Mouse (Mus musculus) spleen, adult 2 months (tissue): ENCODE results near the gene Gprc5a. TPM values are rescaled to one million over a fixed set of nuclear protein-coding genes. Genes with fewer than 3 reads are reported as not detected.

Experiments used
- DNase-seq, 2 experiments: peaks; one replicate each; pipeline versions ENCODE4 v3.0.0 to v3.0.0-alpha.2; 2012 to 2021; ENCODE audit warnings: low spot score in 2 of 2, low read depth in 1 of 2
- H3K27ac ChIP-seq: fragments of 200-500 bp; 2 replicates; pipeline ENCODE4 v1.5.1; 2012; ENCODE audit warnings: low read length, inconsistent platforms; ENCODE audit not compliant: insufficient read depth
- H3K27me3 ChIP-seq: fragments of 200-500 bp; 2 replicates; pipeline ENCODE4 v1.6.1; 2012; ENCODE audit warnings: mild to moderate bottlenecking, moderate library complexity, low read length, inconsistent platforms; ENCODE audit not compliant: control insufficient read depth, insufficient read depth
- H3K36me3 ChIP-seq: fragments of 200-500 bp; 2 replicates; pipeline ENCODE4 v1.6.1; 2012; ENCODE audit warnings: mild to moderate bottlenecking, low read length, inconsistent platforms; ENCODE audit not compliant: control insufficient read depth, insufficient read depth
- H3K4me1 ChIP-seq: fragments of 200-500 bp; 2 replicates; pipeline ENCODE4 v1.6.1; 2011; ENCODE audit warnings: inconsistent platforms; ENCODE audit not compliant: control insufficient read depth, insufficient read depth, insufficient read length
- H3K4me3 ChIP-seq: fragments of 200-500 bp; 2 replicates; pipeline ENCODE4 v1.5.1; 2011; ENCODE audit warnings: mild to moderate bottlenecking, inconsistent platforms; ENCODE audit not compliant: insufficient read depth, insufficient read length; ENCODE audit errors: extremely low read depth
- CTCF ChIP-seq: fragments of 200-500 bp; IDR thresholded peaks from 2 replicates; pipeline ENCODE4 v1.5.1; 2011; ENCODE audit warnings: mild to moderate bottlenecking, inconsistent platforms; ENCODE audit not compliant: insufficient read depth, insufficient read length, insufficient replicate concordance; ENCODE audit errors: extremely low read depth
- POLR2A ChIP-seq: fragments of 200-500 bp; IDR thresholded peaks from 2 replicates; pipeline ENCODE4 v1.6.1; 2011; ENCODE audit warnings: low read depth, low read length, inconsistent platforms
- WGBS: fragments of 180-500 bp; shearing (Covaris S2); methylation state at CpG from one replicate; pipeline ENCODE4 v1.1.7; 2018; 5-methylcytosine and 5-hydroxymethylcytosine counted together
- polyA plus RNA-seq: library from polyadenylated mRNA; depleted of rRNA; stranded (reverse); fragments of >200 nt; gene quantifications from 2 replicates; pipeline ENCODE4 v1.2.3, GENCODE M21; 2012

Gene Gprc5a
- polyA plus RNA-seq, 1 experiment = 0.21 TPM

DNA sequence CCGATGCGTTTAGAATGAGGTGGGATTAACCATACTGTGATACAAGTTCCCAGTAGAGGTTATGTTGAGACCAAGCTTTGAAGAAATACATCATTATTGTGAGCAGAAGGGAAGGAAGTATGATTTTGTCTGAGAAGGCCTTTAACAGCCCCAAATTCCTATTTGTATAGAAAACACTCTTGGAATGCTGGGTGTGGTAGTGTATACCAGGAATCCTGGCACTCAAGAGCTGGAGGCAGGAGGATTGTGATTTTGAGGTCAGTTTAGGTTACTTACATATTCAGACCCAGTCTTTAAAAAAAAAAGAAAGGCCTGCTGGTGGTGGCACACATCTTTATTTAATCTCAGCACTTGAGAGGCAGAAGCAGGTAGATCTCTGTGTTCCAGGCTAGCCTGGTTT is 4.9 kb downstream of the Gprc5a start:
- no peaks in the 10 kb centered on the region for H3K4me1 ChIP-seq
- peaks cover 3% of the 10 kb centered on the region; the same call in 1 of the 2 replicates for H3K27me3 ChIP-seq
- no peak for DNase-seq

GRCm38 (mm10) chr6:135074405-135074947 is 9.0 kb downstream of the Gprc5a start:
- 66% methylated on average over 6 of the region's 6 CpGs for WGBS
- H3K27ac ChIP-seq = no peak overlapping the region
- TF ChIP-seq CTCF (no peak), POLR2A (no peak)
- no peaks in the 10 kb centered on the region for H3K4me1 ChIP-seq
- DNase-seq = no peak
- H3K27me3 ChIP-seq = no peaks in the 10 kb centered on the region
- no peak overlapping the region for H3K4me3 ChIP-seq
- H3K36me3 ChIP-seq = no peaks in the 10 kb centered on the region

More for the DNA sequence above, 4.9 kb downstream of the Gprc5a start:
- H3K27ac ChIP-seq = no peak overlapping the region
- 89% methylated on average over 2 of the region's 2 CpGs for WGBS
- no peaks in the 10 kb centered on the region for H3K36me3 ChIP-seq
- H3K4me3 ChIP-seq = no peak overlapping the region
- TF ChIP-seq CTCF (no peak), POLR2A (no peak)

DNA sequence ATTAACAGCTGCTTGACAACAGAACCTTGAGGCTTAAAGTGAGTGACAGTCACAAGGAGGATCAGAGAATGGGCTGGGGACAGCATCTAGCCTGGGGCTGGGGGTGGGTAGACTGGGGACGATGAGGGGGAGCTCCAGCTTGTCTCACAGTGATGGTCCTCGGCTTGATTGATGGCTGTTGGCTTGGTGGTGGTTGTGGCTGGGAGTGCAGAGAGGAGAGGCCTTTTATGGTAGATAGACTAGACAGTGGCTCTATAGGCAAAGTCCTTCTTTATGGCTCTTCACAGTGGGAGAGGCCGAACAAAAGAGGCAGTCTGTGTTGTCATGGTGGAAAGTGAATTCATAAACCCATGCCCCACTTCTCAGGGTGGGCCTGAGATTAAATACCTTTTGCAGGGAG is 10.8 kb downstream of the Gprc5a start:
- H3K36me3 ChIP-seq = no peaks in the 10 kb centered on the region
- no peak overlapping the region for H3K4me3 ChIP-seq
- H3K27me3 ChIP-seq = no peaks in the 10 kb centered on the region
- no peaks in the 10 kb centered on the region for H3K4me1 ChIP-seq
- TF ChIP-seq CTCF (no peak), POLR2A (no peak)
- no peak overlapping the region for H3K27ac ChIP-seq
- 81% methylated on average over 3 of the region's 3 CpGs for WGBS
- DNase-seq = no peak

DNA sequence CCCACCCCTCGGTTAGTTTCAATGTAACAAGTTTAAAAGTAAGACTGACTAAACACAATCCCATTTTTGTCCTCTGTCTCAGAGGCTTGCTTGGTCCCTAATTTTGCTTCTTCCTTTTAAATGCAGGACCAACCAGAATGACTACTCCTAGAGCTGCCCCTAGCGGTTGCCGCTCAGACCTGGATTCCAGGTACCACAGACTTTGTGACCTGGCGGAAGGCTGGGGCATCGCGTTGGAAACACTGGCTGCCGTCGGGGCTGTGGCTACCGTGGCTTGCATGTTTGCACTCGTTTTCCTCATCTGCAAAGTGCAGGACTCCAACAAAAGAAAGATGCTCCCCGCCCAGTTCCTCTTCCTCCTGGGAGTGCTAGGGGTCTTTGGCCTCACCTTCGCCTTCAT is 13.0 kb downstream of the Gprc5a start:
- no peaks in the 10 kb centered on the region for H3K4me1 ChIP-seq
- TF ChIP-seq POLR2A (no peak), CTCF (no peak)
- no peak for DNase-seq
- H3K4me3 ChIP-seq = no peak overlapping the region
- H3K36me3 ChIP-seq = no peaks in the 10 kb centered on the region
- no peak overlapping the region for H3K27ac ChIP-seq
- no peaks in the 10 kb centered on the region for H3K27me3 ChIP-seq
- 76% methylated on average over 12 of the region's 12 CpGs for WGBS

- H3K36me3 ChIP-seq = no peaks in the 10 kb centered on the region
- H3K4me3 ChIP-seq = no peak overlapping the region
- no peak for TF ChIP-seq CTCF
- TF ChIP-seq POLR2A = no peak
- H3K4me1 ChIP-seq = no peaks in the 10 kb centered on the region
- WGBS = 95% methylated on average over 10 of the region's 10 CpGs
- no peaks in the 10 kb centered on the region for H3K27me3 ChIP-seq
- no peak overlapping the region for H3K27ac ChIP-seq
- DNase-seq = no peak
Observed at GRCm38 (mm10) chr6:135083991-135084502, 18.6 kb downstream of the Gprc5a start.

GRCm38 (mm10) chr6:135085703-135086102 is 20.3 kb downstream of the Gprc5a start:
- no peak overlapping the region for H3K27ac ChIP-seq
- no peaks in the 10 kb centered on the region for H3K36me3 ChIP-seq
- TF ChIP-seq POLR2A (no peak), CTCF (no peak)
- no peak overlapping the region for H3K4me3 ChIP-seq
- no peak for DNase-seq
- 93% methylated on average over 1 of the region's 1 CpGs for WGBS
- H3K4me1 ChIP-seq = no peaks in the 10 kb centered on the region
- H3K27me3 ChIP-seq = no peaks in the 10 kb centered on the region

DNA sequence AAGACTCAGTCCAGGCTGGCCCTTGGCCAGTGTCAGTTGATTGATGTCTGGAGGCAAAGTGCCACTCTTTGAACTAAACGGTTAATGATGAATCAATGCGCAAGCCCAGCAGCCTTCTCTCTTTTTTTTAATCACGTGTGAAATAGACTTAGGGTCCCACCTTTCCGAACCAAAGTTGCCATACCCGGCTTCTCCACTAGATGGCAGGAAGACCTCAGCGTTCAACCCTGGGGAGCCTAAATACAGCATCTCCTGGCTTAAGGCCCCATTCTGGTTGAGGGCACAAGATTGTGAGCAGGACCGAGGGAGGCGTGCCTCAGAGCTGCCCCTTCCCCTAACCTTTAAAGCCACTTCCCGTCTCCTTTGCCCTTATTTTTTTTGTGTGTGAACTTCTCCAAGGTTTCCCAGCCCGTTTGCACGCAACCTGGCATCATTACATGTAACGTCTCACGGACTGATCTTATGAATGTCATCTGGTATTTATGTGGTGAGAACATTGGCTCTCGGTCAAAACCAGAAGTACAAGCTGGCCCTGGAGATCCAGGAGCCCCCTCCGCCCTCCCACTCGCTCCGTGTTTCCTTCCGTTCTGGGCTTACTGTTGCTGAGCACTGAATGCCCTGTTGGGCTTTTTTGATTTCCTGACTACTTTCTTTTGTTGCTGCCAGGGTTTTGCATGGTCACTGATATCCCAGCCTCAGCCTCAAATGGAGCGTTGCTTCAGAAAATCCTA is 22.4 kb downstream of the Gprc5a start:
- no peaks in the 10 kb centered on the region for H3K27me3 ChIP-seq
- no peak overlapping the region for H3K27ac ChIP-seq
- peak; percentile 42 to 51 for DNase-seq
- no peaks in the 10 kb centered on the region for H3K36me3 ChIP-seq
- no peak overlapping the region; the same call in 1 of the 2 replicates for H3K4me3 ChIP-seq
- 9% methylated on average over 19 of the region's 19 CpGs for WGBS
- TF ChIP-seq CTCF = peak; percentile 78; the same call in 1 of the 2 replicates
- no peak for TF ChIP-seq POLR2A
- H3K4me1 ChIP-seq = no peaks in the 10 kb centered on the region
